Comparison of ENCODE assay signal across 8 mouse cellular contexts in the genomic region with DNA sequence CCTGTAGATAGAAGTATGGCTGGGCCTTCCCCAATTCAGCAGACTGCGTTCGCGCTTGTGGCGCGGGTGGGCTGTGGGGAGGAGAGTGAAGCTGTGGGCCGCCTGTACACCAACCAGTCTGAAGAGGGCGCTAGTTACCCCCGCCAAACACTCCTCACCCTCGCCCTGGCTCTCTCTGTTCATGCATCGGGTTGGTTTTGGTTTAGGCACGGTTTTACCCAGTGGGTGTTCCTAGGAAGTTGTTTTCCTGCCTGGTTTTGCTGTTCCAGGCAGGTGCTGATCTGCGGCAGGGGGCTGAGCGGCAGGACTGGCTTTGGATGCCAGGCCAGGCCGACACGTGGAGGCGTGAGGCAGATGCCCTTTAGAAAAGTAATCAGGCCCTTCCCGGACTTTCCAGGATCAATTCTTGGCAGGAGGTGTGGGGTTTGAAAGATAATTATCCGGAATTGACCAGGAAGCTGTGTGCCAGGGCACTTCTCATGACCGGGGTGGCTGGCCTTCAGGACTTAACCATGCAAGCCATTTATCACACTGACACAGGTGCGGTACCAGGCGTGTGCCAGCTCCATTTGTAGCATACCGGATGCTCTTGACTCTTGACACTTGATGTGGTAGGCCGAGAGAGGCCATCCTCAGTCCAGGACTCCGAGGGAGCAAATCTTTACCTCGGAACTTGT. TPM values are rescaled to one million over a fixed set of nuclear protein-coding genes. Genes with fewer than 3 reads are reported as not detected.
DNase-seq lines count a peak whose midpoint lies in the region; ATAC-seq and TF ChIP-seq lines count a peak whose summit lies in the region.

No protein-coding gene starts in this region.

- DNase-seq in right cerebral cortex, postnatal 4 days = peak; percentile 57
- no peak for DNase-seq in right cerebral cortex, postnatal 36 days (ENCODE audit: low spot score in 2 of 2)
- DNase-seq in embryo, embryonic 11 days = peak; percentile 63
- peak; percentile 49 for DNase-seq in hindbrain, embryonic 10.5 days (ENCODE audit: low spot score)
- no peak for DNase-seq in liver, embryonic 14.5 days (ENCODE audit: low read depth in 3 of 3, low spot score in 3 of 3)
- peak; percentile 89 for DNase-seq in naive thymus-derived CD4-positive, alpha-beta T cell, adult 2 months (ENCODE audit: low read depth)
- peak; percentile 78 for DNase-seq in thymus, adult 2 months
- DNase-seq in urinary bladder, postnatal 10 days (ENCODE audit: low spot score) = no peak

- peak overlapping the region; percentile 74 for H3K4me3 ChIP-seq in hindbrain, embryonic 10.5 days
- peak overlapping the region; percentile 58 to 66 for H3K4me3 ChIP-seq in liver, embryonic 14.5 days (ENCODE audit: insufficient read depth in 1 of 2, low read depth in 2 of 2, low read length in 2 of 2)
- H3K4me3 ChIP-seq in thymus, adult 2 months (ENCODE audit: control insufficient read depth, insufficient read depth, low read length) = peak overlapping the region; percentile 85

- no peaks in the 10 kb centered on the region for H3K36me3 ChIP-seq in hindbrain, embryonic 10.5 days
- no peaks in the 10 kb centered on the region for H3K36me3 ChIP-seq in liver, embryonic 14.5 days (replicated peaks; ENCODE audit: control insufficient read depth, insufficient read depth, low read depth)
- H3K36me3 ChIP-seq in thymus, adult 2 months (ENCODE audit: control insufficient read depth, insufficient read depth, low read length) = no peaks in the 10 kb centered on the region

- H3K9me3 ChIP-seq in hindbrain, embryonic 10.5 days = no peaks in the 10 kb centered on the region
- H3K9me3 ChIP-seq in liver, embryonic 14.5 days (ENCODE audit: control insufficient read depth, low read length) = no peaks in the 10 kb centered on the region

- H3K4me2 ChIP-seq in liver, embryonic 14.5 days (ENCODE audit: low read depth) = peak overlapping the region; percentile 96

- 0 out of 2 replicates have a peak overlapping the region, but pooled peaks have one; percentile 5 for H3K9ac ChIP-seq in liver, embryonic 14.5 days (replicated peaks)

- 19% methylated on average over 25 of the region's 25 CpGs for WGBS in hindbrain, embryonic 10.5 days
- WGBS in liver, embryonic 14.5 days (ENCODE audit: insufficient replicate concordance) = 12% methylated on average over 25 of the region's 25 CpGs
- WGBS in thymus, adult 2 months = 5% methylated on average over 25 of the region's 25 CpGs

- TF ChIP-seq EP300 in liver, embryonic 14.5 days (IDR thresholded peaks at IDR 0.05; ENCODE audit: low read depth) = no peak

- peak; percentile 17; the same call in 1 of the 2 replicates for TF ChIP-seq POLR2A in thymus, adult 2 months (IDR thresholded peaks at IDR 0.05; ENCODE audit: control insufficient read depth, extremely low read depth, insufficient read depth, low read length, poor library complexity)

- peaks cover 30% of the 10 kb centered on the region for H3K4me1 ChIP-seq in hindbrain, embryonic 10.5 days (replicated peaks)
- peaks cover 0 to 8% of the 10 kb centered on the region in 2 experiments; a peak in 3 of 4 replicates for H3K4me1 ChIP-seq in liver, embryonic 14.5 days (replicated peaks; ENCODE audit: control insufficient read depth in 2 of 2, insufficient read depth in 2 of 2, low read length in 1 of 2)
- peaks cover 39% of the 10 kb centered on the region for H3K4me1 ChIP-seq in thymus, adult 2 months (replicated peaks; ENCODE audit: control insufficient read depth, insufficient read depth, low read length)

- TF ChIP-seq CTCF in liver, embryonic 14.5 days (IDR thresholded peaks at IDR 0.05; ENCODE audit: low read depth) = peak; percentile 80
- TF ChIP-seq CTCF in thymus, adult 2 months (IDR thresholded peaks at IDR 0.05; ENCODE audit: borderline replicate concordance, control insufficient read depth, extremely low read depth, insufficient read depth, low read length, poor library complexity) = peak; percentile 84

- peak overlapping the region; percentile 90 for H3K27ac ChIP-seq in hindbrain, embryonic 10.5 days
- no peak overlapping the region for H3K27ac ChIP-seq in liver, embryonic 14.5 days
- H3K27ac ChIP-seq in thymus, adult 2 months (ENCODE audit: control insufficient read depth, insufficient read depth, low read length) = peak overlapping the region; percentile 69

- peak; percentile 57; the same call in 1 of the 2 replicates for ATAC-seq in liver, embryonic 14.5 days (ENCODE audit: insufficient read depth)

- peaks cover 52% of the 10 kb centered on the region for H3K27me3 ChIP-seq in hindbrain, embryonic 10.5 days (ENCODE audit: insufficient read depth, poor library complexity, severe bottlenecking)
- no peaks in the 10 kb centered on the region for H3K27me3 ChIP-seq in liver, embryonic 14.5 days (ENCODE audit: control insufficient read depth, insufficient read depth, low read length)
- H3K27me3 ChIP-seq in thymus, adult 2 months (ENCODE audit: control insufficient read depth, insufficient read depth, low read length) = no peaks in the 10 kb centered on the region

RNA-seq across cellular contexts. Expression of gene Slc37a1, which starts 8.8 kb away (rescaled TPM):
- 9.0 and 17.3 TPM in 2 replicates for polyA plus RNA-seq in hindbrain, embryonic 10.5 days (2016; fragmentation: Nextera tagmentation; extraction: Ambion mirVana)
- polyA plus RNA-seq in liver, embryonic 14.5 days (2012; rRNA removed) = 1.9 and 2.3 TPM in 2 replicates
- 1.2 and 1.9 TPM in 2 replicates for polyA plus RNA-seq in liver, embryonic 14.5 days (2014; fragmentation: Nextera tagmentation; extraction: Ambion mirVana)
- 59.6 and 59.7 TPM in 2 replicates for polyA plus RNA-seq in thymus, adult 2 months (2012; rRNA removed)

RNA-seq across cellular contexts. Expression of gene Rsph1, which starts 18.2 kb away (rescaled TPM):
- 4.1 and 7.7 TPM in 2 replicates for polyA plus RNA-seq in hindbrain, embryonic 10.5 days (2016; fragmentation: Nextera tagmentation; extraction: Ambion mirVana)
- polyA plus RNA-seq in liver, embryonic 14.5 days (2012; rRNA removed) = 0.04 and 0.08 TPM in 2 replicates
- 0.14 and 0.22 TPM in 2 replicates for polyA plus RNA-seq in liver, embryonic 14.5 days (2014; fragmentation: Nextera tagmentation; extraction: Ambion mirVana)
- 0.29 and 0.51 TPM in 2 replicates for polyA plus RNA-seq in thymus, adult 2 months (2012; rRNA removed)

Comparison
In these comparisons a context has a peak if more than half of its experiments do, and no peak if none do; other contexts are left out.
1. DNase-seq: peak in right cerebral cortex, postnatal 4 days (single experiment), embryo, embryonic 11 days (single experiment), hindbrain, embryonic 10.5 days (single experiment), naive thymus-derived CD4-positive, alpha-beta T cell, adult 2 months (single experiment) and thymus, adult 2 months (single experiment); none in right cerebral cortex, postnatal 36 days (0 of 2), liver, embryonic 14.5 days (0 of 3) and urinary bladder, postnatal 10 days (single experiment).
2. Peak in every context shown above with its lines, with median percentiles within 50 percentile points of each other: H3K4me3 ChIP-seq.